Mouse (Mus musculus) 3134 (cell line): ENCODE data around the gene Ndufa7.

ENCODE experiments used
- DNase-seq: peaks from one replicate; pipeline ENCODE4 v3.0.0-alpha.2; 2011; ENCODE audit warnings: low spot score; ENCODE audit not compliant: insufficient read length; ENCODE audit errors: extremely low read depth

Ndufa7 gene

DNA sequence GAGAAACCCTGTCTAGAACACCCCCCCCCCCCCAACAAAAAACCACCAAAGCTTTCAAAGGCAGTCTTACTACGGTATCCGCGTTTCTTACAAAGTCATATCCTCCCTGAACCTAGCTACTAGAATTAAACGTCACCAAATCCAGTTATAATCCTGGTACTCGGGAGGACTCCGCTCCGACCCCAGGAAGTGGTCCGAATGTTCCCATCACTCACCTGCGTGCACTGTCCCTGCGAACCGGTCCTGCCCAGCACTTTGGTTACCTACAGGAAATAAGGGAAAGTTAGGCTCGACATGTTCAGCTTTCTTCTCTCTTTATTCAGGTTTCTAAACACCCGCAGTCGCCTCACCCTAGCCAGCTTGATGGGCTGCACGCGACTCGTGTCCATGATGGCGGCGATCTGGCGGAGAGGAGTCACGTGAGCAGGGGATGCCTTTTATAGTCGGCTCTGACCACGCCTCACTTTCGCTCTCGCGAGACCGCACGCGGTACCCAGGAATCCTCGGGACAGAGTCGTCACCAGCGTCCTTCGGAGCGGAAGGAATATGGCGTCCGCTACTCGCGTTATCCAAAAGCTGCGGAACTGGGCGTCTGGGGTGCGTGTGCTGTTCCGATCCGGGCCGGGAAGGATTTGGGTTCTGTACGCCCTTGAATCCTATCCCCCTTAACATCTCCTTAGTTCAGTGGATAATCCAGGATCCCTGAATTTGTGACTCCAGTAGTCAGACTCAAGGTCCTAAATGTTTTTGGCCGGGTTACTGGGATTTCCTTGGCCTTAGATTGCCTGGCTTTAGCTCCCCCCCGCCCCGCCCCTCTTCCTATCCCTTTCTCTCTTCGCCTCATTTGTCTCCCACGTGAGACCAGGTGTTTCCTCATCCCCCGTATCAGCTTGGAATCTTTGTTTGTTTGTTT lies at the start of gene Ndufa7, which contains the start of gene Rps28:
Gene Ndufa7, plus strand, starts transcription at position 489 of the 913 bp plus-strand sequence.
Gene Rps28, minus strand, starts transcription at position 479 of the 913 bp plus-strand sequence.
- DNase-seq: peak; percentile 94

DNA sequence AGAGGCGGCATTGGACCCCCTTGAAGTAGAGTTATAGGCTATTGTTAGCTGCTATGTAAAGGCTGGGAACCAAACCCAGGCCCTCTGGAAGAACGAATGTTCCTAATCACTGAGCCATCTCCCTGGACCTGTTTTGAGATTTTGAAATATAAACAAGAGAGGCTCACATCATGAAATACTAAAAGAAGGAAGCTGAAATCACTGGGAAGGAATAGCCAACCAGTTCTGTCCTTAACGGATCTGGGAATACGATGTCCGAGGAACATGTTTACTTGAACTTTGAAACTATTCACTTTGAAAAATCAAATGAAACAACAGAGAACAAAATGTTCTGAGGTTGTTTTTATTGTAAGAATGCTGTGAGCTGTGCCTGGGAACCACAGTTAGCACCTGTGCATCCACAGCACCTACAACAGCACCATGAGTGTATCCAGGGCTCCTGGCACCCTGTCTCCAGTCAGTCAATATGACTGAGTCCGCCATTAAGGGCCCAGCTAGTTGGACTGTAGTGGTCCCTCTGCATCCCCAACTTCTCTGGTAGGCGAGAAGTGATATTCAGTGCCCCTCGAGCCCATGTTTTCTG lies 49.7 kb upstream of the Ndufa7 start:
- DNase-seq: no peak

DNA sequence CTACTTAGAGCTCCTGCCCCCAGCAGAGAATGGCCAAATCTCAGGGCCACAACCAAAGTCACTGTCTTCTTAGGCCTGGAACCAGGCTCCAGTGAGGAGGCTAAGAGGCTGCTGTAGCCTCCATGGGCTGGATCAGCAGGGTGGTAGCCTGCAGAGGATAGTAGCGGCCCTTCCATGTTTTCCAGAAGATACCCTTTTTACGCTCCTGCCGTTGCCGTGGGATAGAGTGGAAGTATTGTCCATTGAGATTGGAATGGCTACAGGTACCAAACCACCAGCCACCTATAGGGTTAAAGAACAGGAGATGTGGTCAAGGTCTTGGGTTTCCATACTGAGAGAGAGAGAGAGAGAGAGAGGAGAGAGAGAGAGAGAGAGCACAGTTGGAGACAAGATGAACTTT lies 49.1 kb upstream of the Ndufa7 start:
- DNase-seq: no peak

DNA sequence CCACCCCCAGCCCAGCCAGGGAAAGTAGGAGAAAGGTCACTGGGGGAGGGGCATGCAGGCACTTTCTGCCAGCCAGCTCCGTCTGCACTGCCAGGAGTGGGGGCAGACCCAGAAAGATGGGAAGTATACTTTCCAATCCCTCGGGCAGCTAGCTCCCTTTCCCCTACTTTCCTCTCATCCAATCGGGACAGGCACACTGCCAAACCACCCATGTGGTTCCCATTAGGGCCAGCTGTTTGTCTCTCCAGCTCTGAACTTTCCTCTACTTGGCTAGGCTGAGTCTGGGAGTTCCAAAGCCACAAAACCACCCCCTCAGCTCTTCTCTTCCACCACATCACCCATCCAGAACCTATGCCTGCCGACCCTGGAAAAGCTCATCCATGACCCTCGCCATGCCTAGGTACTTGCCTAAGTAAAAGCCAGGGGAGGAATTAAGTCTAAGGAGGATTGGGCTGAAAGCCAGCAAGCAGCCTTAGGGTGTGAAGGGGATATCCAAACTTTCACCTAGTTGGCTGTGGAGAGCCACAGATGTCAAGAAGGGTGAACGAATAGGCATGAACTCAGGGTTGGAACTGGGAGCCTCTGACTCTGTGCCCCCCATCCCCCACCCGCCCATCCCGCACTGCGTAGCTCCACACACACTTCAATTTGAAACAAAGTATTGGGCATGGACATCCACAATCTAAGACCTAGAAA lies 45.0 kb upstream of the Ndufa7 start:
- peak; percentile 81 for DNase-seq

DNA sequence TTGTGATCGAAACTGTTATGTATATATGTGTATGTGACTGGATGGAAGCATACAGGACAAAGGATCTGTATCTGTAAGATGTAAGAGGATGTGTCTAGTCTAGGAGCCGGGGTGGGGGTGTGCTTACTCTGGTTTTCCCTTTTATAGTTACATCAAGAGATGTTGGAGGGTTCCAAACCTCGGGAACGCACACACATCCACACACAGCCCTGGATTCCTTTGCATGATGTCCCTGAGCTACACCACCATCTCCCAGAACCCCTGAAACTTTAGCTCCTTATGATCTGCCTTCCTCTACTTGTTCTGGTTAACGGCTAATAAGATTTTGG lies 44.4 kb upstream of the Ndufa7 start:
- no peak for DNase-seq

DNA sequence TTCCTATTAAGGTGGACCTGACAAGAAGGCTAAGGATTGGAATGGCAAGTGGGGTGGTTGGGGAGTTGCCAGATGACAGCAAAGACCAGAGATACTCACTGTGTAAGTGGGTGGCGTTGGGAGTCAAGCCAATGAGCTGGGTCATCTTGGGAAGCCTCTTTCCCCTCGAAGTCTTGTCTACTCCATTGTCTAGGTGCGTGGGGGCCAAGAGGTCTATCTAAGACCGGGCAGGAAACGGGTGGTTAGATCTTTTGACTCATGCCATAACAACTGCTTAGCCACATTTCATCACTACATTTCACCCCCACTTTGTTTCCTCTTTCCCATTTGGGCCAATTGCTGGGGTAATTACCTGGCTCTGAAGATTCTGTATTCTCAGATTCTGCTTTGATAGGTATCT lies 43.9 kb upstream of the Ndufa7 start:
- DNase-seq: peak; percentile 42

DNA sequence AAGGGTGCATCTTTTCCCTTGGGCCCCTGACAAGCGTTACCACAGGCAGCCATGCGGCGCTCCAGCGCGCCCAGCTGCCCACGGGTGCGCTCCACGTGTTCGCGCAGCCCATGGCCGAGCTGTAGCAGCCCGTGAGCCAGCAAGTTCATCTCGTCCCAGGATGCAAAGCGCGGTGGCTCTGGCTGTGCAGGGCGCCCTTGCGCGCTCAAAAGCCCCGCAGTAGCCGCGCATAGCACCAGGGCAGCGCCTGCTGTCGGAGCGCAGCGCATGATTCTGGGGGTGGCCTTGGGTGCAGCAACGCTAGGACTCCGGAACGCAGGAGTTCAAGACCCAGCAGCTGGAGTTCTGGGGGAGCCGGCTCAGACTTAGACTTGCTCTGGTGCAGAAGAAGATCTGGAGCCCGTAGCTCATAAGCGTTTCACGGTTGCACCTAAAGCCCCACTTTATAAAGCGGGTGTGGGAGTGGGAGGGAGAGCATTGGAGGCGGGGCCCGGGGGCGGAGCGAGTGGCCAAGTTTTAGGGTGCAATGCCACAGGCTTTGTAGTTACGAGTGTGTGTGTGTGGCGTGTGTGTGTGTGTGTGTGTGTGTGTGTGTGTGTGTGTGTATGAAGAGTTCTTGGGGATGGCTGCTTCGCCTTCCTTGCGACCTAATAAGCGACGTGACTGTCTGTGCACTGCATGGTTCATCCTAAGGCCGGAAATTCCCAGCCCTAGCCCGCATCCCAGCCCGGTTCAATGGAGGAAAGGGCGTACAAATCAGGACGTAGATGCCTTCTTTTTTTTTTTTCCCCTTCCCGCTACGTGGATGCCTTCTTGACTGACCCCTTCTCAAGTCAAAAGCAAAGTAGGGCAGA lies 43.0 kb upstream of the Ndufa7 start, which contains the start of gene Angptl4:
Gene Angptl4, minus strand, starts transcription at position 707 of the 854 bp plus-strand sequence.
- DNase-seq: peak; percentile 88

DNA sequence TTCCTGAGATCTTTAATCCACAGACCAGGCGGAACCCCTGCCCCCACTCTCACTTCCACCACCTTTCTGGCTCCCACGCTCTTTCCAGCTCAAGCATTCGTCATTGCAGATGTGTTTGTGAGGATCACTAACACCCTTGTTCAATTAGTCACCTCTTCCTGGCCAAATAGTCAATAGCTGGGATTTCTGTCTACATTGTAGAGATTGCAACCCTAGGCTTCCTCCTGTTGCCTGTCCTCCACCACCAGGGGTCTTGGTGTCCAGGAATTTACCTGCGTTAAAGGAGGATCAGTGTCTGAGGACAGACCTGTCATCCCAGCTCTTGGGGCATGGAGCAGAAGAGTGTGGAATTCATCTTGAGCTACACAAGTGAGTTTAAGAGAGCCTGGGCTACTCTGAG lies 42.3 kb upstream of the Ndufa7 start:
- DNase-seq: peak; percentile 40

DNA sequence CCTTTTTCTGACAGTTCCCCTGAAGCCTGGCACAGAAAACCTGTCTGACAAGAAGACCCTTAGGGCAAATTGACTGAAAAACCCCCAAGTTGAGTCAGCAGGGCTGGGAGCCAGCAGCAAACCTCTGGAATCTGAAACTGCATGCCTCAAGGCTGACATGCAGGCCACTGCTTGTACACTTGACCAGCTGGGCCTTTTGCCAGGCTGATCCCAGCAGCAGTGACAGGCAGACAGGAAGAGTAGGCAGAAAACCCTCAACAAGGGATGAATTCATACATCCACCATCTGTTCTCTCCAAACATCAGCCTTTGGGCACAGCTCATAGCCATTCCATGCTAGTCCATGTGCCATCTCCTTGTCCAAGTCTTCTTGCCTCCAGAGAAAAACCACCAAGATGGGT lies 41.0 kb upstream of the Ndufa7 start:
- DNase-seq: peak; percentile 91

DNA sequence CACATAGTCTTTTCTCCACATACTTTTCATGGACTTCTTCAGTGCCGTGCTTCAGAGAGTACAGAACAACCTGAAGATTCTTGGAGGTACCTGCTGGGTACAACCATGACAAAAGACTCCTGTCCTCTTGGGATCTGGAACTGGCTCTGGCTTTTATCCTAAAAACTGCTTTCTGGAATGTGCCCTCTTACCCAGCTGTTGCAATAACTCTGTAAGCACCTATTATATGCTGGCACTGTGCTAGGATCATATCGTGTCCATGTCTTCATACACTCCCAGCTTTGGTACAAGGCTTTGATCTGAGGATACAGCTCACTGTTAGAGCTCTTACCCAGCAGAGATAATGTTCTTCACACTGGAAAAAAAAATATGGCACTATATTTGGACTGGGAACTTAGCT lies 39.4 kb upstream of the Ndufa7 start:
- DNase-seq: no peak

DNA sequence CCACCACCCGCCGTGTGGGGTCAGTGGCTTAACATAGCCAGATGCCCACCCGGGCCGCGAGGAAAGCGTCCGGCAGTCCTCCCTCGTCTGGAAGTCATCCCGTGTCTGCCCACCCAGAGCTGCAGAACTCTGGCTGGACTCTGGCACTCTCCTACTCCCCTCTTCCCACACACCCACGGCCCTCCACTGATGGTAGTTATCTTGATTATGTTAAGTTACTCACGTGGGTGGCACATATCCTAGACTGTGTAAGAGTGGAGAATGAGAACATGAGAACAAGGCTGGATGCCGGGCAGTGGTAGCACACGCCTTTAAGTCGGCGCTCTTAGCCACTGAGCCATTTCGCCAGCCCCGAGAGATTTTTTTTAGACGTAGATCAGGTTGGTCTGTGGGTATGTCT lies 38.0 kb upstream of the Ndufa7 start:
- DNase-seq: no peak

DNA sequence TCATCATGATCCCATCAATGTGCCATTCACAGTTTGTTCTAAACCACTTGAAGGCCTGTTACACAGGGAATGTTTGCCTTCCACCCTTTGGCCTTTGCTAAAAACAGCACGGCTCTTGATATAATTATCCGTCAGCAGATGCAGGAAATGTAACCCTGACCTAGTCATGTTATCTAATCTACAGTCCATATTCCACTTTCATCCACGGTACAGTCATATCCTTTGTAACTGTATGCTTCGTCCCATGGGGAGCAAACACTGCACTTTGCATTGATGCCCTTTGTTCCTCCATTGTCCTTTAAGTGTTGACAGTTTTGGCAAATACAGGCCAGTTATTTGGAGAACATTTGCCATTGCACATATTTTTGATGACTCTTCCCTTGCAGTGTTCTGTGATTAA lies 35.6 kb upstream of the Ndufa7 start:
- DNase-seq: no peak

DNA sequence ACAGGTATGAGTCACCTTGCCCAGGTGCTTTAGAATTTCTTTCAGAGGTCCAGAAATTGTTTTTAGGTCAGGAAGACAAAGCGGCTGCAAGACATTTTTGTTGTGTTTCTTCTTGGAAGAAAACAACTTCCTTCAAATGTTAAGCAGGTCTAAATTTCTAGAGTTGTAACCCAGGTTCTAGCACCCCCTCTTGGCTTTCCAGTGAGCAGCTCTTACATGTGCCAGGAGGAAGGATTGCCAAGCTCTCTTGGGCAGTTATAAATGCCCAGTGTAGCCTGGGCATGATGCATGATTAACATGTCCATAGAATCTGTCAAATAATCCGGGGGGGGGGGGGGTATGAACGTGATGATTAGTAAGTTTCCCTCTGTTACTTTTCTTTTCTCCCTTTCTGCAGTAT lies 26.1 kb upstream of the Ndufa7 start:
- no peak for DNase-seq

DNA sequence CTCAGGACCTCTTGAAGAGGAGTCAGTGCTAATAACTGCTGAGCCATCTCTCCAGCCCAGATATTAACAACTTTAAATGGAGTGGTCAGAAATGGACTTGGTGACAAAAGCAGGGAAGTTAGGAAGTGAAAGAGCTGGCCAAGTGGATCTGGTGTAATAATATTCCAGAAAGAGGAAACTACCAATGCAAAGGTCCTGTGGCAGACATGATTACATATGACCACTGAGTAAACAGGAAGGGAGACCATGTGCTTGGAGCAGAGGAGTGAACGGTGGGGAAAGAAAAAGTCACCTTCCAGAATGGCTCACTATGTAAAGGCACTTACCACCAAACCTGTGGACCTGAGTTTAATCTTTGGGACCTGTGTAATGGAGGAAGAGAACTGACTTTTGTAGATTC lies 25.1 kb upstream of the Ndufa7 start:
- no peak for DNase-seq

DNA sequence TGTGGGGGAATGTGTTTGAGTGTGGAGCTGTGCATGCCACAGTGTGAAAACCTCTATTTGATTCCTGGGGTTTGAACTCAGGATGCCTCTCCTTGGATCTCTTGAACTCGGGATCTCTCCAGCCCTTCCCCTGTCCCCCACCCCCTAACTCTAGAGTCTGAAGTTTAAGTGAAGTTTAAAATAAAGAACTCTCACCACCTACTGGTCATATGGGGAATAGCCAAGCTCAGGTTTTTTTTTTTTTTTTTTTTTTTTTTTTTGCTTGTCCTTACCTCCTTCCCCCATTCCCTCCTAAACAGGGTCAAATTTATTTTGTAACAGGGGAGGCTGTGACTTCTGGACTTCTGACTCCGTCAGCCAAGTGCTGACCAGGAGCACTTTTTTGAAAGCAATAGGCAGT lies 22.2 kb upstream of the Ndufa7 start:
- no peak for DNase-seq

DNA sequence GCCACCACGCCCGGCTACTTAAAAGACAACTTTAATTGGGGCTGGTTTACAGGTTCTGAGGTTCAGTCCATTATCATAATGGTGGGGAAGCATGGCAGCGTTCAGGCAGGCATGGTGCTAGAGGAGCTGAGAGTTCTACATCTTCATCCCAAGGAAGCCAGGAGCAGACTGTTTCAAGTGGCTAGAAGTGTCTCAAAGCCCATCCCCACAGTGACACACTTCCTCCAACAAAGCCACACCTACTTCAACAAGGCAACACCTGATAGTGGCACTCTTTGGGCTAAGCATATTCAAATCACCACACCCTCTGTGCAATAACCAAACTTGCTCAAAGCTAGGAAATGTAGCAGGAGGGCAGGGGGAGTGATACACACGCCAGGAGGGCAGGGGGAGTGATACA lies 20.2 kb upstream of the Ndufa7 start:
- DNase-seq: no peak

DNA sequence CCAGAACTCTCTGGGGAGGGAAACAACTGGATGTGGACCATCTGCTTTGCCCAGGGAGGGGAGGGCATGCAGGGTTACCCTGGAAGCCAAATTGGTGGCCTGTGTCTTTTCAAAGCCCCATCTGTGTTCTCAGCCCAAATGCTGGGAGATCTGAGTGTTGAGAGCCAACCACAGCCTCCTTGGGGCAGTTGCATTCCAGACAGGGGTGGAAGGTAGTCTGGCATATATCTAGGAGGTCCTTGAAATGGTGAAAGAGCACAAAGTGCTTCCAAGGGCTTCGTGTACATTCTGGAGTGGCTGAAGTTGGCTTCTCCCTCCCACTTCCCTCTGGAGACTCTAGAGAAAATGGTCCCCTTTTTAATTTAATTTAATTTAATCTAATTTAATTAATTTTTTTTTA lies 19.6 kb upstream of the Ndufa7 start:
- no peak for DNase-seq

DNA sequence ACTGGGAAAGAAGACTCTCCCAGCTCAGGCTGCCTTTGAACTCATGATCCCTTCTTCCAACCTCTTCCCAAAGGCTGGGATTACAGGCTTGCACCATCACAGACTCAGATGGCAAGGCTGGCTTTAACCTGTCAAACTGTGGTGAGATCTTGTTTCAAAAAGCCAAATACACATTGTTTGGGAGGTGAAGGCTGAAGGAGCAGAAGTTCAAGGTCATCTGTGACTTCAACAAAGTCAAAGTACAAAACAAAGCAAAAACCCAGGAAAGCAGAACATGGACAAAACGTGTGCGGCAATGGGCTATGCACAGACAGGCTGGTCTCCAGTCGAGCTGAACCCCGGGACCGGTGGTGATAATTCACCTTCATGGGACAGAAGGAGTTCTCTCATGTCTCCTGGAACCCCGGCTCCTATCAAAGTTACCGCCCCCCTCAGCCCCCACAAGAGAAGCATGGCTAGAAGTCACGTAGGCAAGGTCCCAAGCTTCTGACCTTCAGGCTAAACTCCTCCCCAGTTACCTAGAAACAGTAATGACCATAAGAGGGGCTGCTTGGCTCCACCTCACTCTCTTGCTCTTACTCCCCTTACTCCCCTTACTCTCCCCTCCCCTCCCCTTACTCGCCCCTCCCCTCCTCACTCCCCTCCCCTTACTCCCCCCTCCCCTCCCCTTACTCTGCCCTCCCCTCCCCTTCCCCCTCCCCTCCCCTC lies 17.0 kb upstream of the Ndufa7 start:
- DNase-seq: no peak

DNA sequence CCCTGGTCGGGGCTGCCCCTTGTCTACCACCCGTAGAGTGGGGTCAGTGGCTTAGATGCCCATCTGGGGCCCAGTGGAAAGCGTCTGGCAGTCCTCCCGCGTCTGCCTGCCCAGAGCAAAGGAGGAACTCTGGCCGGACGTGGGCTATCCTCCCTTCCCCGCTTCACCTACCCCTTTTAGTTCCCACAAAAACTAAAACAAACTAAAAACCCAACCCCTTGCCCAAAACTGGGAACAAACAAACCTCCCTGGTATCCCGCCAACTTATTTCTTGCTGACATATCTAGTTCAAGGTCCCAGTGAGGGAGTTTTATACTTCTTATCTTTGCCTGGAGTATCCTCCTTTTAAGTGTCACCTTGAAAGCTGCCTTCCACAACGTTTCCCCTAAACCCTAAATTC lies 16.2 kb upstream of the Ndufa7 start:
- no peak for DNase-seq
